Mouse (Mus musculus) layer of hippocampus, adult 6 months (tissue): ENCODE data around the gene Npr1. TPM values are rescaled to one million over a fixed set of nuclear protein-coding genes. Genes with fewer than 3 reads are reported as not detected.

Experiments used
- long read RNA-seq, 2 experiments: library from polyadenylated mRNA; unstranded; transcript quantifications; one replicate each; pipeline ENCODE4 v2.0.0; 2019 to 2020
- polyA plus RNA-seq: library from polyadenylated mRNA; unstranded; fragments of <200 nt; fragmentation: Nextera tagmentation; gene quantifications from 2 replicates; pipeline ENCODE4 v1.2.3, GENCODE M21; 2021

The Npr1 gene
- polyA plus RNA-seq = 0.78 and 0.92 TPM in 2 replicates
- long read RNA-seq, experiment 1, full-length matches to known transcripts = 1 of 2 reads
- long read RNA-seq, experiment 1, partial matches to known transcripts = 1 of 2 reads
- long read RNA-seq, experiment 1, other reads (novel, unspliced or antisense) = 0 of 2 reads
- long read RNA-seq, experiment 2, full-length matches to known transcripts = 7 of 11 reads
- long read RNA-seq, experiment 2, partial matches to known transcripts = 2 of 11 reads
- long read RNA-seq, experiment 2, other reads (novel, unspliced or antisense) = 2 of 11 reads

GRCm38 (mm10) chr3:90465686-90466310 lies at the start of gene Npr1:
Npr1 (minus strand) TSS chr3:90465866.

GRCm38 (mm10) chr3:90513796-90514590 lies 48.3 kb upstream of the Npr1 start, which contains the start of the genes S100a1 and S100a13:
S100a1 (minus strand) TSS chr3:90514392.
S100a13 (plus strand) TSS chr3:90514435.

GRCm38 (mm10) chr3:90508950-90509746 lies 43.5 kb upstream of the Npr1 start, which contains the start of gene Chtop:
Chtop (minus strand) TSS chr3:90509498.

GRCm38 (mm10) chr3:90490696-90491256 lies 25.1 kb upstream of the Npr1 start, which contains the start of gene Snapin:
Snapin (minus strand) TSS chr3:90491033.

GRCm38 (mm10) chr3:90475831-90476611 lies 10.4 kb upstream of the Npr1 start, which contains the start of gene Ilf2:
Ilf2 (plus strand) TSS chr3:90476126.

GRCm38 (mm10) chr3:90433381-90434020 lies 32.2 kb downstream of the Npr1 start, which contains the start of gene Ints3:
Ints3 (minus strand) TSS chr3:90433622.

Other genes starting within 250 kb of the Npr1 start
- 86.0 and 94.4 TPM in 2 replicates for gene Jtb, start 234.3 kb downstream of the Npr1 start, polyA plus RNA-seq
- gene Creb3l4, start 222.4 kb downstream of the Npr1 start, polyA plus RNA-seq = 0.39 and 0.41 TPM in 2 replicates
- 89.8 and 134 TPM in 2 replicates for gene Slc39a1, start 217.7 kb downstream of the Npr1 start, polyA plus RNA-seq
- 12.7 and 14.4 TPM in 2 replicates for gene Crtc2, start 211.7 kb downstream of the Npr1 start, polyA plus RNA-seq
- gene Dennd4b, start 200.7 kb downstream of the Npr1 start, polyA plus RNA-seq = 6.4 and 6.6 TPM in 2 replicates
- gene Gatad2b, start 172.7 kb downstream of the Npr1 start, polyA plus RNA-seq = 14.5 and 17.0 TPM in 2 replicates
- gene Slc27a3, start 75.9 kb downstream of the Npr1 start, polyA plus RNA-seq = 3.6 TPM in 2 replicates
- 12.0 and 12.8 TPM in 2 replicates for gene Ints3, start 32.2 kb downstream of the Npr1 start, polyA plus RNA-seq
- 70.1 and 73.7 TPM in 2 replicates for gene Ilf2, start 10.3 kb upstream of the Npr1 start, polyA plus RNA-seq
- gene Snapin, start 25.2 kb upstream of the Npr1 start, polyA plus RNA-seq = 91.8 and 96.6 TPM in 2 replicates
- 86.8 and 92.3 TPM in 2 replicates for gene Chtop, start 43.6 kb upstream of the Npr1 start, polyA plus RNA-seq
- 287 and 351 TPM in 2 replicates for gene S100a1, start 48.5 kb upstream of the Npr1 start, polyA plus RNA-seq
- 174 and 206 TPM in 2 replicates for gene S100a13, start 48.6 kb upstream of the Npr1 start, polyA plus RNA-seq
- gene S100a14, start 61.0 kb upstream of the Npr1 start, polyA plus RNA-seq = 0.15 TPM in 1 of 2 replicates, not detected in the other
- gene S100a16, start 71.4 kb upstream of the Npr1 start, polyA plus RNA-seq = 198 and 207 TPM in 2 replicates
- gene S100a3, start 94.7 kb upstream of the Npr1 start, polyA plus RNA-seq = 0.58 and 1.2 TPM in 2 replicates
- gene S100a2, start 124.4 kb upstream of the Npr1 start, polyA plus RNA-seq = not detected in 2 replicates
- not detected in 2 replicates for gene Gm42674, start 136.0 kb upstream of the Npr1 start, polyA plus RNA-seq
- gene S100a4, start 137.9 kb upstream of the Npr1 start, polyA plus RNA-seq = 5.3 and 5.8 TPM in 2 replicates
- gene S100a5, start 142.7 kb upstream of the Npr1 start, polyA plus RNA-seq = not detected in 2 replicates
- 46.6 and 59.7 TPM in 2 replicates for gene S100a6, start 147.0 kb upstream of the Npr1 start, polyA plus RNA-seq
- gene S100a7a, start 188.2 kb upstream of the Npr1 start, polyA plus RNA-seq = 0.10 TPM in 1 of 2 replicates, not detected in the other
- gene S100a8, start 203.1 kb upstream of the Npr1 start, polyA plus RNA-seq = 0.62 and 0.70 TPM in 2 replicates
- gene S100a9, start 229.9 kb upstream of the Npr1 start, polyA plus RNA-seq = not detected in 2 replicates